Mouse (Mus musculus): ENCODE results near the gene Klhdc10.

Gene Klhdc10

DNA sequence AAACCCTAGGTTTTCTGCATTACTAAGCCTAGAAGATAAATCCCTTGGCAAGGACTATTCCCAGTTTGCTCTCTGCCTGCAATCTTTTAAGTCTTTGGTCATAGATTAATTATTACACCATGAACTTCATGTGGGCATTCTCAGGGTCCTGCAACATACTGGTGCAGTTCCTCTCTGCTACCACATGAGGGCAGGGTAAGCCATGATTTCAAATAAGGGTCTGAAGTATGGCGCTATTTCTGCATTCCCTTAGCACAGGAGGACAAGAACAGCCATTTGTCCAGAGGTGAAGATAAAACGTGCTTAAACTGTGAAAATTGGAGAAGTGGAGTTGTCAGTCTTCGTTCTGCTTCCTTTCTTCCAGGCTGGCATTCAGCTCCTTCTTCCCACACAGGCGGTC, 1.8 kb downstream of the Klhdc10 start:
- peak; percentile 38 to 76 for DNase-seq

DNA sequence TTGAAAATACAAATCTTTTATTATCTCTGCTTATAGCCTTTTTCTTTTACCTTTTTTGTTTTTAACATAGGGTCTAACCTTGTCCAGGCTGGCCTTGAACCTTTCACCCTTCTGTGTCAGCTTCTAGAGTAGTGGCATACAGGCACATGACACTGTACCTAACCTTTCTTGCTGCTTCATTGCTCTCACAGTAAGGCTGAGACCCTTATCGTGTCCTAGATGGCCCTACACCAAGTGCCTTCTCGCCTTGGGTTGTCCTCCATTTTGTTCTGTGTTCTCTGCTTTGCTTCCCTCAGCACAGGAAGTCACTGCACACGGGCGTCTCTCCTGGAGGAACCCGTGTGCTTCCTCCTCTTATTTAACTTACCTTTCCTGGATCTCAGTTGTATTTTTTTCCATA, 3.0 kb downstream of the Klhdc10 start:
- no peak for DNase-seq

DNA sequence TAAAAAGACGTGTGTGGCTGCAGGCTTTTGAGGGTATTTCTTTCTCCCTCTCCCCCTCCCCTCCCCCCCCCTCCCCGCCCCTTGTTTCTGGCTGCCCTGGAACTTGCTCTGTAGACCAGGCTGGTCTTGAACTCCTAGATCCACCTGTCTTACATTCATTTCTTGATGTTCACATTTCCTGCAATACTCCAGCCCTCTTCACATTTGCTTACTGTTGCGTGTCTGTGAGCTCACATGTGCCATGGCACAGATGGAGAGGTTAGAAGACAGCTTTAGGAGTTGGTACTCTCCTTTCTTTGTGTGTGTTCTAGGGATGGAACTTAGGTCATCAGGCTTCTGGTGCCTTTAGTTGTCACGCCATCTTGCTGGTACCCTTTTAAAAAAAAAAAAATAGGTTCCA, 6.6 kb downstream of the Klhdc10 start:
- DNase-seq, result no peak

DNA sequence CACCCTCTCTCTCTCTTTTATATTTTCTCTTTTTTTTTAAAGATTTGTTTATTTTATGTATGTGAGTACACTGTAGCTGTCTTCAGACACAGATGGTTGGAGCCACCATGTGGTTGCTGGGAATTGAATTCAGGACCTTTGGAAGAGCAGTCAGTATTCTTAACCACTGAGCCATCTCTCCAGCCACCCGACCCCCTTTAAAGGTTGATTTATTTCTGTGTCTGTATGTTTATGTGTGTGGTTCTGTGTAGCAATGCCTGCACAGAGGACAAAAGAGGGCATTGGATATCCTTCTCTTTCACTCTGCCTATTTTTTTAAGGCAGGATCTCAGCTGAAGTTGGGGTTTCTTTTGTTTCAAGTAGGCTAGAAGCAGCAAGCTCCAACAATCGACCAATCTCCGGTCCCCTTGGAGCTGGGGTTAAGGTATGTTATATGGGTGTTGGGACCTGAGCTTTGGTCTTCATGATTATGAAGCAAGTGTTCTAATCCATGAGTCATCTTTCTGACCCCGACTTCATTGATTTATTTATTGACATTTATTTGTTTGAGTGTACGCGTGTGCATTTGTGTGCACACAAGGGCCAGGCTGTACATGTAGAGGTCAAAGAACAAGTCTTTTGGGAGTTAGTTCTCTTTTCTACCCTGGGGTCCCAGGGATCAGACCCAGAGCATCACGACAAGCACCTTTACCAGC, 7.9 kb downstream of the Klhdc10 start:
- no peak for DNase-seq

DNA sequence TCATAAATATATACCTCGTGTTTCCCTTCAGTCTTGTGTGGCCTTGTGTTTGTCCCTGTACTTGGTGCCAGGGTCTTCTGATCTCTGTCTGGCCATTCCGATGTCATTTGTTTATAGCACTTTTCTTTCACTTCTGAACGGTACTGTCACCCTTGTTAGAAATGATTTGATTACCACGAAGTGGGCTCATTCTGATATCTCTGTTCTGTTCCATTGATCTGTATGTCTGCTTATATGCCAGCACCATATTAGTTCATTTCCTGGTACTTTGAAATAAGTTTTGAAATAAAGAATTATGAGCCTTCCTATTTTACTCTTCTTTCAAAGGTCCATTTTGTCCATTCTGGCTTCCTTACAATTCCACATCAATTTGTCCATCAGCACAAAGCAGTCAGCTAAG, 9.6 kb downstream of the Klhdc10 start:
- no peak for DNase-seq

DNA sequence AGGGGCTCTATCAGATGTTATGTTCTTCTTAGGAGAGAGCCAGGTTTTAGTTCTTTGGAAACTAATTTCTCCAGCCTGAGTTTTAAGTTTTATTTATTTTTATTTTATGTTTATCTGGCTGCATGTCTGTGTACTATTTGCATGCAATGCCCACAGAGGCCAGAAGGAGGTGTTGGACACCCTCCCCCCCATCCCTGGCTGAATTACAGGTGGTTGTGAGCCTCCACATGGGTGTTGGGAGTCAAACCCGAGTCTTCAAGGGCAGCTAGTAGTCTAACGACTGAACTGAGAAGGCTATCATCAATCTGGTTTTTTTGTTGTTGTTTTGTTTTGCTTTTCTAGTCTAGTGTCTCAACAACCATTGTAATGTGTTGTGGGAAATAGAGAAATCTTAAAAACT, 14.5 kb downstream of the Klhdc10 start:
- DNase-seq, result no peak

DNA sequence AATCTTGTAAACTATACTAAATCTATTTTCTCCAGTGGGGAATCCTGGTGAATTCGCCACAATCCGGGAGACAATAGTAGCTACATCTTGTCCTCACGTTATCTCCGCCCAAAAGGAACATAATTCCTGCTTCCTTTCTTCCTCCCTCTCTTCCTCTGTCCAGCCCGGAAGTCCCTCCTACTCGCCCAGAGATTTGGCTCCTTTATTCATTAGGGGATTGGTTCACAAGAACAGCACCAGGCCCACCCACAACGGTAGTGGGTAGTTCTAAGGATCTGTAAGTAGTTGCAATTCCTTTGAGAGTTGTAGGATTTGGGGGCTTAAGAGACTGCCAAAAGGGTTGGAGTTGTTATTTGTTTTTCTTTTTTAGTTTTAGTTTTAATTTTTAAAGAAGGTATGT, 15.1 kb downstream of the Klhdc10 start:
- no peak for DNase-seq

DNA sequence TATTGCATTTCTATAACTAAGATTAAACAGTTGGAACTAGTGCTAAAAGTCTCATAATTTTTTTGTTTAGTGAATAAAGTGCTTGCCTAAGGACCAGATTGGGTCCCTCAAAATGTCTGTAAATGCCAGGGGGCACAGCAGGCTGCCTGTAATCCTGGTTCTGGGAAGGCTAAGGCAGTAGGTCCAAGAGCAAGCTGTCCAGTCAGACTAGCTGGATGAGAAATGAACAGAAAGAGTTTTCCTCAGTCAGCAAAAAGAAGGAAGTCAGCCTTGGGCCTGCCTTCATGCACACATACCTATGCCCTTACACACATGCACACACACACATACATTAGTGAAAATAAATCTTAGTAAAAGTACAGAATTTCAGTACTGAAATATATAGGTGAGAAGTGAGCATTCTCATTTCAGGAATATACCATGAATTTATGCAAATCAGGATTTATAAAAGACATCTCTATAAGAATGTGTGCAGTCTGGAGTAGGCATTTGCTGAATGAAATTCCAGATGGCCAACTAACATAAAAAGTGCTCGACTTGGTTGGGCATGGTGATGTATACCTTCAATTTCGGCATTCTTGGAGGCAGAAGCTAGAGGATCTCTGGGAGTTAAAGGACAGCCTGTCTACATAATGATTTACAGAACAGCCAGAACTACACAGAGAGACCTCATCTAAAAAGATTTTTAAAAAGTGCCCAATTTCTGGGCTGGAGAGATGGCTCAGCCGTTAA, 31.0 kb downstream of the Klhdc10 start:
- DNase-seq, result no peak

DNA sequence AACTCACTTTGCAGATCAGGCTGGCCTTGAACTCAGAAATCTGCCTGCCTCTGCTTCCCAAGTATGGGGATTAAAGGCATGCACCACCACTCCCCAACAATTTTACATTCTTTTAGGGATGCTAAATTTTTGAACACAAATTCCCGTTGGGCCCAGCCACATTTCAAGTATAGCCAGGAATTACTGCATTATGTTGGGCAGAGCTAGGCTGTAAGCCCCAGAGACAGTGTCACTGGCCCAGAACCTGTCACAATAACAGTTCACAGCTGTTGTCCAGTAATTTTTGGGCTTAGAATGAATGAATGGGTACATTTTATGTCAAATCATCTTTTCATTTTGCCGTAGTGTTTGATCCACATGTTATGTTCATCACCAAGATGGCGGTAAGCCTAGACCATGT, 34.8 kb downstream of the Klhdc10 start:
- no peak for DNase-seq

DNA sequence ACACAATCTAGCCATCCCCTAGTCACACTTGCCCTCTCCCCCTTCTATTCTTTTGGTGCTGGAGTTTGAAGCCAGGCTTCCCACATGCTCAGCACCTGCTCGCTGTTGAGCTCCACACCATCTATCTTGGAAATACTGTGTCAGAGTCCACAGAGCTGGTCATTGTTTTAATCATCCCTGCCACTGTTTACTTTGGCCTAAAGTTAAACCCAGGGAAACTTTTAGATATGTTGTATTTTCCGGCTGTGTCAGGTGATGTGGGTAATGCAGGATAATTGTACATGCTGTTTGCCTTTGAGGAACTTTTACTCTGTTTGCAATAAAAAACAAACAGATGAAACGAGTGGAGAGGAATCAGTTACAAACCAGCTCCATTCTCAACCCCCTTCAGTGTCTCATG, 35.4 kb downstream of the Klhdc10 start:
- DNase-seq, result no peak

DNA sequence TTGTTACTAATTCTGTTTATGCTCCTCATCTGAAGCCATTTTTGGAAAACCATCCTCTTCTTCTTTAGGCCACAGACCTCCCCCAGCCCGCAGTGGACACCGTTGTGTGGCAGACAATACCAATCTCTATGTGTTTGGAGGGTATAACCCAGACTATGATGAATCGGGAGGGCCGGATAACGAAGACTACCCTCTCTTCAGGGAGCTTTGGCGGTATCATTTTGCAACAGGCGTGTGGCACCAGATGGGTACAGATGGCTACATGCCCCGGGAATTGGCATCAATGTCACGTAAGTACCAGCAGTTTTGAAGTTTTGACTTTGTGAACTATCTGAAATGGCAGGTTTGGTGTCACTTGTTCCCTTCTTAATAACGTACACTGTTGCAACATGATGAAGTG, 37.9 kb downstream of the Klhdc10 start:
- no peak for DNase-seq

DNA sequence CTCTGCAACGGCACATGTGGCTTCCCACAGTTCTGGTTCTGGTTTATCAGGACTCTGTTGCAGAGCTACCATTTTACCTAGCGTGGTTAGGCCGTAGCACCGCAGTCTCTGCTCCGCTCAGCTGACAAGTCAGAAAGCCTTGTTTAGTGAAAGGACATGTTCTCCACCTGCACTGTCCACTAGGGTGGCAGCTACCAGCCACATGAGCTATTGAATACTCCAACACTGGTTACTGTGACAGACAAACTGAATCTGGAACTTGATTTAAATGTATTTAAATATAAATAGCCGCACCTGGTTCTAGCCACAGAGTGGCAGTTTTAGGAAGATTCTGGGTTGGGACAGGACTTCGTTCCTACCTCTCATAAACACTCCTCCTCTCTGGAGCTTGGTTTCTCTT, 55.3 kb downstream of the Klhdc10 start:
- DNase-seq, result no peak

DNA sequence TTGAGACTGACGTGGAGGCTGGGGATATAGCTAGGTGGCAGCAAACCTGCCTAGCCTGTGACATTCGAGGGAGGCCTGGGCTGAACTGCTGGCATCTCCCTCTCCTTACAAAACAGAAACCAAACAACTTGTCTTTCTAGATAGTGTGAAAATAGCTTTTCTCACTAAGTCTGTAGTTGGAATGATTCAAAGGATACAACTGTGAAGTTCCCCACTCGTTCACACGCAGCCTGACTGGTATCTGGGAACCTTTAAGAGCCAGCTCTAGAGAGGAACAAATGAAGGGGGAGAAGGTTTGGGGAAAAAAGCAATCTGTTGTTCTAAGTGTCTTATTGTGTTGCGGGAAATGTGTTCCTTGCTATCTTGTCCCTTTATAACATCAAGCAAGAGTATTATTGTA, 57.0 kb downstream of the Klhdc10 start:
- no peak for DNase-seq

DNA sequence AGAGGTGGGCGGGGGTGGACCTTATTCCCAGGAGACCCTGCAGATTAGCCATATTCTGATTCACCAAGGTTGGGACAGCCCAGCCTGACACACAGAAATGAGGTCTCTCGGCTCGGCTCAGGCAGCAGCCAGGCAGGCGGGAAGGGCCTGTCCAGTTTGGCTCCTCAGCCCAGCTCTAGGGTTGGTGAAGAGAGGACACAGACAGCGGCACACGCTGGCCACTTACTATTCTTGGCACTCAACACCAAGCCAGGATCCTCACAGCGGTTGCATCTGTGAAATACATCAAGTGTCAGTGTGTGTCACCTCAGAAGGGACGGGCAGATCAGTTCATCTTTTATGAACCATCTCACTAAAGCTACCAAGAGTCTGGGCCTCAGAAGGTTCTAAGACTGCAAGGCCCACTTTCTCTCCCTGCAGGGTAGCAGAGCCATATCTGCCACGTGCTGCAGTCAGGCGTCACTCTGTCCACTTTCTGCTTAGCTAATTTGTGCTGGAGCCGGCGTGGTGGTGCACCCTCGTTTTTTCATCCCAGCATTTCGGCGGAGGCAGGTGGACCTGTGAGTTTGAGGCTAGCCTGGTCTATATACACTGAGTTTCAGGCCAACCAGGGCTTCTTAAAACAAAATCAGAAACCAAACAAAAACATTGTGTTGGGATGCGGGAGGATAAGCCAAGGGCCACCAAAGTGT, 57.5 kb downstream of the Klhdc10 start:
- no peak for DNase-seq

DNA sequence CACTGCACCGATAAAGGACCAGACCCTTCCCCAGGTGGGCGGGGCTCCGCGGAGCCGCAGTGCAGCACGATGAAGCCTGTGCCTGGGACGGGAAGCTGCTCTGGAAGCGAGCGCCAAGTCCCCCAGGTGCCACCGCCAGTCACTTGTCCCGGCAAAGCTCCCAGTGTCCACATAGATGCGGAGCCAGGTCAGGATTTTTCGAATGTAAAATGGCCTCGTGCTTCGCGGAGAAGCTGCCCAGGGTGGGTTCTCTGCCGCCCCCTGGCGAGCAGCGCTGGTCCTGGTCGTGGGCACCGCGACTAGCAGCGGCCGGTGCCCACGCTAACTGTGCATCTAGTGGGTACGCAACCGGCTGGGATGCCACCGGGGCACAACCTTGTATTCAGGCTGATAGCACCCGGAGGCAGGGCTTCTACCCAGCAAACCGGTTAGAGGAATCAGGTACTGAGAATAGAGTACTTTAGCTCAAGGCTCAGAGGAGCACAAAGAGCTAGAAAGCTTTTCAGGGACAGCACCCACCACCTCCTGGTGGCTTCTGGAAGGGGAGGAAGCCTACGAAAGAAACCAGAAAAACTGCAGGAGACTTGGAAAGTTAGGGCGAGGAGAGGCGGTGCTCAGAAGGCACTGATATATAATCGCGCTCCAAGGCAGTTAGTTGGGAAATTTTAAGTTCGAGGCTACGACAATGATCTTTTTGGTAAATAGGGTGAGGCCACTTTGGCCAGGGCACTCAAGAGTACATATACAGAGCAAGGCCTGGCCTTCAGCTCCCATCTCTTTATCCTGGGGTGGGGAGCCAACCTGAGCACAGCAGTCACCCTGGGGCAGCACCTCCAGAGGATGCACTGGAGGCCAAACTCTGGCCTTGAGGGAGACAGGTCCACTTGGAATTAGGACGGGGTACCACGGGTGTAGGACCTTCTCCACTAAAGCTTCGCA, 58.4 kb downstream of the Klhdc10 start:
- DNase-seq, result peak; percentile 83 to 87

DNA sequence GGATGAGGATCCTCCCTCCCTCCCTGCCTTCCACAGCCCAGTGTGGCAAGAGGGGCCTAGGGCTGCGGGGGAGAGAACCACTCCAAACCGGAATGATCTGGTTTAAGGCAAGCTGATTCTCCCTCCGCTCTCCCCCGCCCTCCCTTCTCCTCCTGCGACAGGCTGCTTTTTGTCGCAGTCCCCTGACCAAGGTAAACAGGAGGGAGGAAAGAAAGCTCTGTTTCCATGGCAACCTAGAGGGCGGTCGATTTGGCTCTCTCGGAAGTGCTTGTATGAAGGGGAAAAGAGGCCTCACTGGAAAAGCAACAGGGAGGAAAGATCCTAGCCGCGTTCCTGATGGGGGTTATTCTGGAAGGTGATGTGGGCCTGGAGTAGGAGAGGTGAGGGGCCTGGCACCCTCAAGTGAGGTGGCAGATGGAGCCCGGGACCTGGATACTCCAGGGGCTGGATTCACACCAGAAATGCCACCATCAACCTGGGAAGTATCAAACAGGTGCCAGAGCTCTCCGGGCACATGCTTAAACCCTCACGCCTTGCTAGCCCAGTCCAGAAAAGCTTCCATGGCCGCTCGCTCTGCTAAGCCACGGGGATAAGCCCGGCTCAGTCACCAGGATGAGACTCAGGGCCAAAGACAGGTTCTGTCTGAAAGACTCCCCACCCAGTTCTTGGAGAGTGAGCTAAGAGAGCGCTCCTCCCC, 59.2 kb downstream of the Klhdc10 start:
- peak; percentile 59 to 74 for DNase-seq

DNA sequence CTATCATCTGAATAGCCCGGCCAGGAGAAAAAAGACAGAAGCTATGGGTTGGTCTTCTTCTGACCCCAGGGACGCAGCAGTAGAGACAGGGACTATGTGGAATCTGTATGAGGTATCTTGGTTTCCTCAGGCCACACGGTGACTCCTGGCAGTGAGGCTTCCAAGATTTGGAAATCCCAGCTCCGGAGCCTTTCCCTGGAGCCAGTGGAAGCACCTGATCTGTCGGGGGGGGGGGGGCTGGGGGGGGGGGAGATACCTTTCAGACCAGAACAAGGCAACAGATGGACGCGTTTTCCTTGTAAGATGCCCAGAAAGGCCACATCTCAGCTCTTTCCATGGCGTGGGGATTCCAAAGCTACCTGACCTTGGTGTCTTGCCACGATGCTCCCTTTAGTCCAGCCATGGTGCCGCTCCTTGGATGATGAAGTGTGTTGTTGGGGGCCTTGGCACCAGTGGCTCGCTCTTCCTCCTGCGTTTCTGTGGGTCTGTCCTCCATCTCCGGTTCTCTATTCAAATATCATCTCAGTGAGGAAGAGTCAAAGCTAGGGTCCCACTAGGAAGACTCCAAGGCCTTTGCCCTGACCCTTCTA, 60.2 kb downstream of the Klhdc10 start:
- no peak for DNase-seq

DNA sequence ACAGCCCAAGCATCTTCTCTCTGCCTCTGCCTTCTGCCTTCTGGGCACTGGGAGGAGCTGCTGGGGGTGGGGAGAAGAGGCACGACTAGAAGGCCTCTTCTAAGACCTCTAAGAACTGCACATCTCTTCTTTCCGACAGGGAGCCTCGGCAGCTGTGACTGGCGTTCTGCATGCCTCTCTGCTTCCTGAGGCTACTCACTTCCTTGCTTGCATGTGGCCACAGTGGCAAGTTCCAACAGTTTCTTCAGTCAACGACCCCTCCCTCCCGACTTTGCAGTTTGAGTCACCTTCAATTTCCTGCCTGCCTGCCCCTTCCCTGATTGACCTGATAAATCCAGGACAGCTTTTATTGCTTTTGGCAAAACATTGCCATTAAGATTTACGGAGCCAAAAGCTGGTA, 61.2 kb downstream of the Klhdc10 start:
- DNase-seq, result no peak

DNA sequence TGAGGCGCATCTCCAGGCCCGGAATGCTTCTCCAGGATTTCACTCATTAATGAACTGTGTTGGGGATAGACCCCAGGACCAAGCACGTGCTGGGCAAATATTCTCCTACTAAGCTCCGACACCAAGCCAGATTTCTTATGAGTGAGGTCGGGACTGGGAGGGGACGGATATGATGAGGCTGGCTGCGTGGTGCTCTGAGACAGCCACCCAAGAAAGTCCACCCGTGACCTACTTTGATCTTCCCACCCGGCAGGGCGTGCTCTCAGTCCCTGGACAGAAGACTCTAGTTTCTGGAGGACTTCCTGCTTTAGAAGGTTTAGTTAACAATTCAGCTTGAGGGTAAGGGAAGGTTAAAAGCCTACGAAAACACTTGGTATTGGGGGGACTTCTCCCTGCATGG, 63.9 kb downstream of the Klhdc10 start:
- DNase-seq, result no peak

DNA sequence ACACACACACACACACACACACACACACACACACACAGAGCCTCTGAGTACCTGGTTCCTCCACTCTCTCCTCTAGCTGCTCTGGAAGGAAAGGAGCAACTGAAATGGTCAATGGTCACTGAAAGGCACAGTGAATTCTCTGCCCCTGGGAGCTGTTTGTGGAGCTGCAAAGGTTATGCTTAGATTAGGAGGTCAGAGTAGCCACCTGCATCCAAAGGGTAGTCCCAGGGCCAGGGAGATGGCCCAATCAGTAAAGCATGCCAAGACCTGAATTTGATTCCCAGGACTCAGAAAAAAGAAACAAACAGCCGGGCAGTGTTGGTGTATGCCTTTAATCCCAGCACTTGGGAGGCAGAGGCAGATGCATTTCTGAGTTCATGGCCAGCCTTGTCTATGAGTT, 66.4 kb downstream of the Klhdc10 start:
- no peak for DNase-seq

DNA sequence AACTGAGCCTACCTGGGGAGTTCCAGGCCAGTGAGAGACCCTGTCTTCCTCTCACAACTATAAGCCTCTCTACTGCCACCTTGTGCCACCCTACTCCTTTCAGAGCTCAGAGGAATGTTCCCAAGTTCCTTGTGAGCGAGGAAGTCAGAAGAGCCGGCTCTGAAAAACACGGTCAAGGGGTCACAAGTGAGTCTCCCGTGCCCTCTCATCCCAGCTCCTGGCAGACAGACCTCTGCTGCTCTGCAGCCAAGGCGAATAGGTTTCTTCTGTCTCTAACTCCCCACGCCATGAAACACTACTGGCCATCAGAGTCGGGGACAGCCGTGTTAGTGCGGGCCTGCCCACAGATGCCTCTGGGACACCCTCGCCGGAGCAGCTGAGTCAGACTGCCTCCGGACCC, 67.0 kb downstream of the Klhdc10 start:
- DNase-seq, result peak in 1 of 2 experiments; percentile 67

DNA sequence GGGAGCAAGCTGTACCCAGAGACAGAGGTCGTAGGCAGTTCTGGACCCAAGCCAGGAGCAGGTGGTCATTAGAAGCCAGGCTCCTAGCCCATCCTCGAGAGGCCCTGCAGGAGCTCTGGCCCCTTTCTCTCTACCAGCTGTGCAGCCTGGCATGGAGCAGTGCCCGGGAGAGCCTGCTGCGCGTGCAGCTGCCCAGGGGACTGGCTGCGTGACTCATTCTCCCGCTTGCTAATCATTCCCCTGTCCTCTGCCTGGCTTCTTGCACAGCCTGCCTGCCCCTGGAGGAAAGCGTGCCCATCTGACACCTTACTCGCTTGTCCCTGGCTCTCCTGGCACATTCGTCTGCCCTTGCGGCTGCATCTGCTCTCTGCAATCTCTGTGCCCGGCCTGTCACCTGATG, 67.7 kb downstream of the Klhdc10 start:
- no peak for DNase-seq

Data from lung, postnatal 4 days (tissue).